Mouse (Mus musculus) heart, postnatal 36 days (tissue): ENCODE results near the gene Met. TPM values are rescaled to one million over a fixed set of nuclear protein-coding genes. Genes with fewer than 3 reads are reported as not detected.

Experiments used
- DNase-seq, 2 experiments: peaks; one replicate each; pipeline ENCODE4 v3.0.0; 2021 to 2022
- intact Hi-C: fragments of 180-260 bp; cut with DNase I; formaldehyde crosslinking; loops from one replicate; pipeline ENCODE4 v1.15.1; 2025
- total RNA-seq, 2 experiments: library from RNA; stranded (reverse); gene quantifications; 2 replicates each; pipeline ENCODE4 v1.2.3; 2021

The Met gene
- total RNA-seq, 2 experiments from 2014 or later, result 1.5 to 2.7 TPM

DNA sequence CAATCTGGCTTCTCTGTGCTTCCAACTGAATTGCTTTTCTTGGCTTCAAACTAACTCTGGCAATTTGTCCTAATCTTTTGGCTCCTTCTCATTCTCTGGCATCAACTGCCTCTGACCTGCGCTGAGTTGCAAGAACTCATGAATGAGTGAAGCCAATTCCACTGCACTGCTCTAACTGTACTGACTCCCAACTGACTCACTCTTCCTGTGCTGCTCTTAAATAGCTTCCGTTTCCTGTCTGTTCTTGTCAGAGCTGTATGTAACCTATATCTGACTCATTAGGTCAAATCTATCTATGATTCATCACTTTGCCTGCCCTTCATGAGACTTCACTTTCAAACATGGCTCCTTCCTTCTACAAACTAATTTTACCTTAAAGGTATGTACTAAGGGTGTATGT is 130.4 kb downstream of the Met start:
- no peak for DNase-seq
- intact Hi-C loops, result no loop called here

DNA sequence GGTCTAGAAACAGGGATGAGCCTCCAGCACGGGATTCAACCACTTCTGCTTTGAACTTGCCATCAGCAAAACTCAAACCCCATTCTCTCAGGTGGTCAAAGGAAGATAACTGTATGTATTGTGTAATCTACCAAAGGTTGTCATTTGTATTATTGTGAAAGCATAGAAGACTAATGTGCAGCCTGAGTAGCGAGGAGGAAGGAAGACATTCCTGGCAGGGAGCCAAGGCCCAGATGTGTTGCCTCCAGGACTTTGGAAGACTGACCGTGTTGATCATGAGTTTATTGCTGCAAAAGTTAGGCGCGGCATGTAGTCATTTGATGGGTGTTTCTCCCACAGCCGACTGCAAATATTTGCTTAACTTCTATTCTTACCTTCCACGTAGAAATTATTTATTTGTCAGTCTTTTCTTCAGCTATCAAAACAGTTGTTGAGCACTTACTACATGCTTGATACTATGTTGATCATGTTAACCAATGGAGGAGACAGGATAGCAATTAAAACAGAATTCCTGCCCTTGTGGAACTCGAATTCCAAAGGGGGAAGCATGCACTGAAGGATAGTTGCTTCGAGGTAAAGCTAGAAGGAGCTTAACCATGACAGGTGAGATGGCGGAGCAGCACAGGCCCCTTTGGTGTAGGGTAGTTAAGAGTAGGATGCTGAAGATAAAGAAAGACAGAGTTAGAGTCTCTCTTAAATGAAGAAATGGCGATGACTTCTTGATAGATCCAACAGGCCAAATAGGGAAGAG is 132.3 kb downstream of the Met start:
- DNase-seq, result peak; percentile 26
- intact Hi-C loops, result no loop called here

DNA sequence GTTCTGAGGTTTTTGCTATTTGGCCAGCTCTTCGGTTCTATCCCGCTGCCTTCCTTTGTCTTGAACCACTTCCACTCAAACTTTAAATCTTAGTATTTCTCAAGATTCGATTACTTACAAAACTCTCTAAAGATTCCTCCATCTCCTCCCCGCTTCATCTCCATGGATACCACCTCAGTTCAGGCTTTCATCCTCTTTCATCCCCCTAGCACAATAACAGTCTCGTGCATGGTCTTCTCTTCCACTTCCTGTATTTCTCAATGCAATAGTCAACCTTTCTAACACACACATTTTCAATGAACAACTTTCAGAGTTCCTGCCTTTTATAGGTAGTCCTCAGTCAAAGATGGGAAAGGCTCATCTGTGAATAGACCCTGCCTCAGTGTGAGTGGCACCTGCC is 135.8 kb downstream of the Met start:
- no peak for DNase-seq
- intact Hi-C loops, result no loop called here

DNA sequence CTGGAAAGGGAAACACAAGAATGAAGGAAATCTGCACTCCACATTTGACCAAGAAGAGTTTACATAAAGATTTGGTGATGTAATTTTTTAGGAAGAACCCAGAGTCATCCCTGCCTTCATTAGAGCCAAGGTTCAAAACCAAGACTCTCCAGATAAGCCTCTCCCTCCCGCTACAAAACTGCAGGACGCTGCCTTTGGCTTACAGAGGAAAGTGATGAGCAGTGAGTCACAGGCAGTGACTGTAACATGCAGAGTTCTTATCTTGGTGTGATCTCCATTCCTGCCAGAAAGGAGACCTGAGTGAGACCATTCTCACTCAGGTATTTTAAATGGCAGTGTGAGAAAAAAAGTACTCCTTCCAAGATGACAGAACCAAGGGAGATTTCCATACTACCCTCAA is 137.9 kb downstream of the Met start:
- DNase-seq, result no peak
- intact Hi-C loops, result no loop called here

DNA sequence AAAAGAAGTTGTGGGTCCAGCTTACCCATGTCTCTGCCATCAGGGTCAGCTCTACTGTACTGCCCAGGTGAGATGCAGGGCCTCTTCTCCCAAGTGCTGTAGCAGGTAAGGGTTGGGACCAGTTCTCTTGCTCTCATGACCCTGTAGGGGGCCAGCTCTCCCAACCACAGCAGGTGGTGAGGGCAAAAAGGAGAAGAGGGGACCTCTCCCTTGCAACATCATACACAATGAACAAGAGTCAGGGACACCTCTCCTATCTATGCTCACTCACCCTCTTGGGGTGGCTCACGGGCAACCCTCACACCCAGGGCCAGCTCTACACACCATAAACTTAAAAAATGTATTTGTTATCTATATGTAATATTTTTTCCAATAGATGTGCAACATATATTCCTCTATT is 143.3 kb downstream of the Met start:
- intact Hi-C loops, result no loop called here
- no peak for DNase-seq

DNA sequence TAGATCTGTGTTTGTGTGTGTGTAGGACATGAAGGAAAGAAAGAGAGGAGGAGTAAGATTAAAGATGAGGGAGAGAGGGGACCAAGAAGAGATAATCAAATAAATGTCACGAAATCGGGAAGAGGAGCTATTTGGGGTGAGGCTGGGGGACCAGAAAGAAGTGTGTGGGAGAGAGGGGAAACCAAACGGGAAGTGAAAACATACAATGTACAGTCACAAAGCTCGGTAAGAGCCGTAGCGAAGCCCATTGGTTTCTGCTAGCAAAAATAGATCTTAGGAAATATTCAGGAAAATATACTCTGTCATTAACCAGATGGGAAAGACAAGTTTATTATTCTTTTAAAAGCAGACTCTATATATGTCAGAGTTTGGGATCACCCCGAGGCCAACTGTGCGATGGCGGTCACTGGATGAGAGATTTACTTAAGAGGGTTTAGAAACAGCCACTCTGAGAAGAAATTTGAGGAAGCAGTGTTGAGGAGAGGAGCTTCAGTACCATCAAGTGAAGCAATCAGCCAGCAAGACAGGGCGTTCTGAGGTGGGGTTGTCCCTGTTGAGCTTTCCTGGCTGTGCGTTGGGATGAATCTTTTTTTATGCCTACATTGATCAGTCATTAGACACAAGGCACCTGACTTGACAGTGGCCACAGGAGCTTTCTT is 147.9 kb downstream of the Met start:
- DNase-seq, result no peak
- intact Hi-C loops, result no loop called here

DNA sequence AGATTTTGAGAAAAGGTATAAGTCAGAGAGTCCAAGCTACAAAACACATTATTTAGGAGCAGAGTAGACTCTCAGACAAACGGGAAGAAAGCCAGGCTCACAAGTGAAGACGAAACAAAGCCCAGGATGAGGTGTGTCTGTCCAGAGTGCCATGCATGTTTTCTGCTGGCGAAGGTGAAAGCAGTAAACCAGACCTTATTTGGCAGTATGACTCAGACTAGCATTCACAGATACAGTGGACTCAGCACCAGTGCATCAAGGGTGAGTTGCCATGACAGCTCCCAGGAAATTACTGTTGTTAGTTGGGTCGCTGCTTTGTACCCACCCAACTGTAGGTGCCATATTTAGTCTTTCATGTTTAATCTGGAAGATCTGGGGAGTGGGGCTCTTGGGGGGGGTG is 149.1 kb downstream of the Met start:
- intact Hi-C loops, result no loop called here
- no peak for DNase-seq

DNA sequence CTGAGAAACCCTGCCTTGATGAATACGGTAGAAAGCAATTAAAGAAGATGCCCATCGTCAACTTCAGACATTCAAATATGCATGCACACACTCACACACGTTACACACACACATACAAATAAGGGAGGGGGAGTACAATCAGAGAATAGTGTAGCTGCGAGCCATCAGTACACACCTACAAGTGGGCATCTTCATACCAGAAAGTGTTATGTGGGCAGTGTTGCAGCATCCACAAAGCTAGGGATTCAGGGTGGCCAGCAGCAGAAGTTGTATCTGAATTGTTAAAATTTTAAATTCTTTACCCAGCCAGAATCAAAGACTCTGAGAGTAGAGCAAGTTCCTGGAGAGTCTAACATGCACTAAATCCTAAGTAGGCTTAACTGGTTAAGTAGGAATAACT is 157.2 kb downstream of the Met start:
- intact Hi-C loops, result no loop called here
- no peak for DNase-seq

DNA sequence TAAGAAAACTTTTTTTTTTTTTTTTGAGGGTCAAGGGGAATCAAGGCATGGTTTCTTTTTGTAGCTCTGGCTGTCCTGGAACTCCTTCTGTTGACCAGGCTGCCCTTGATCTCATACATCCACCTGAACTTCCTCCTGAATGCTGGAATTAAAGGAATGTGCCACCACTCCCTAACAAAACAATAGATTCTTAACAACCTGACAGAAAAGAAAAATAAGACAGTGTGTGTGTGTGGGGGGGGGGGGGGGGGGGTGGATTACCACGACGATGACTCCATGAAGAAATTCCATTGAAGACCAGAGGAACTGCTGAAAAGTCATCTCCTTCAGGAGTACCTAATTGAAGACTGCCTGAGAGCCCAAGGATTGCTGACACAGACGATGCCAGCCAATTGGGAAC is 157.8 kb downstream of the Met start:
- intact Hi-C loops, result no loop called here

More for the DNA sequence above, 157.8 kb downstream of the Met start:
- DNase-seq, result no peak

Other genes starting within 250 kb of the Met start
- 10 to 100 TPM; 50.1 to 56.7 TPM for gene Cav2, start 182.6 kb upstream of the Met start, total RNA-seq
- gene Cav1, start 157.5 kb upstream of the Met start, total RNA-seq, result 100 to 1,000 TPM; 270 to 284 TPM
- gene Capza2, start 172.4 kb downstream of the Met start, total RNA-seq, result 100 to 1,000 TPM; 145 TPM
- 10 to 100 TPM; 15.6 to 17.4 TPM for gene St7, start 229.1 kb downstream of the Met start, total RNA-seq